ENCODE assay signal across 8 mouse cellular contexts in the genomic region with DNA sequence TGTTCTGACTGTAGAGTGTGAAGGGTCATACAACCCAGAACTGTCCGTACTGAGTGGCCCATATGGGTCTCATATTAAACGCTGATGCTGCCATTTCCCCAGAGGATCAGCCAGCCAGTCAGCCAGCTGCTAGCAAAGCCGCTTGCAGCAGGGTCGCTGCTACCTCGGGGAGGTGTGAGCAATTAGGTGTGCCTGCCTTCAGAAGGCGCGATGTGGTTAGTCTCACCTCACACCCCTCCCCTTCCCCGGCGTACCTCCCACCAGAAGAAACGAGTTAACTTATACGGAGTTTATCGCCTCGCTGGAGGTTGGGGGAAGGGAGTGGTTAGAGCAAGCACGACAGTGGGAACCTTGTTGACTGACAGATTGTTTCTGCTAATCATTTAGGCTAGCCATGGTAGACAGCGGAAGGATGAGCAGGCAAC. TPM values are rescaled to one million over a fixed set of nuclear protein-coding genes. Genes with fewer than 3 reads are reported as not detected.
A peak's percentile ranks its signal among the peaks of the same experiment; 100 is the strongest.
DNase-seq lines count a peak whose midpoint lies in the region; ATAC-seq and TF ChIP-seq lines count a peak whose summit lies in the region.

No protein-coding gene starts in this region.

- H3K27ac ChIP-seq in liver, embryonic 11.5 days (ENCODE audit: low read depth, low read length) = no peak overlapping the region
- no peak overlapping the region for H3K27ac ChIP-seq in heart, postnatal 0 days (ENCODE audit: low read depth)
- peak overlapping the region; percentile 90 for H3K27ac ChIP-seq in neural tube, embryonic 13.5 days (replicated peaks)

- TF ChIP-seq CTCF in heart, postnatal 0 days (IDR thresholded peaks at IDR 0.05; ENCODE audit: low read depth) = no peak

- DNase-seq in liver, embryonic 11.5 days (ENCODE audit: low spot score) = peak; percentile 54
- no peak for DNase-seq in liver
- DNase-seq in embryo, embryonic 10.5 days (ENCODE audit: low spot score) = peak; percentile 46
- DNase-seq in heart, postnatal 0 days (ENCODE audit: low spot score) = no peak
- peak; percentile 17 to 31 for DNase-seq in left cerebral cortex, postnatal 36 days (ENCODE audit: low spot score in 2 of 2)
- no peak for DNase-seq in gastrocnemius, adult 18-20 months (ENCODE audit: low spot score)

- no peak for TF ChIP-seq EP300 in heart, postnatal 0 days (IDR thresholded peaks at IDR 0.05; ENCODE audit: low read depth)

- intact Hi-C loops in left cerebral cortex, postnatal 36 days (cut with DNase I) = loop anchor here (10.0 kb wide), 1 partner anchor 523 kb away; no protein-coding TSS in a partner anchor

- H3K9me3 ChIP-seq in liver, embryonic 11.5 days (ENCODE audit: control insufficient read depth, low read length) = no peaks in the 10 kb centered on the region
- no peaks in the 10 kb centered on the region for H3K9me3 ChIP-seq in heart, postnatal 0 days (replicated peaks; ENCODE audit: control insufficient read depth, low read length)
- H3K9me3 ChIP-seq in neural tube, embryonic 13.5 days = no peaks in the 10 kb centered on the region

- peaks cover 6% of the 10 kb centered on the region; the same call in 1 of the 2 replicates for H3K4me1 ChIP-seq in liver, embryonic 11.5 days (replicated peaks; ENCODE audit: control insufficient read depth, insufficient read depth, low read length)
- peaks cover 3% of the 10 kb centered on the region; the same call in 1 of the 2 replicates for H3K4me1 ChIP-seq in heart, postnatal 0 days (ENCODE audit: control insufficient read depth, insufficient read depth)
- peaks cover 43% of the 10 kb centered on the region for H3K4me1 ChIP-seq in neural tube, embryonic 13.5 days (replicated peaks)

- peak overlapping the region; percentile 98 for H3K4me2 ChIP-seq in liver, embryonic 11.5 days
- peak overlapping the region; percentile 100 for H3K4me2 ChIP-seq in heart, postnatal 0 days (ENCODE audit: low read depth, low read length)
- peak overlapping the region; percentile 88 for H3K4me2 ChIP-seq in neural tube, embryonic 13.5 days

- no peak overlapping the region for H3K9ac ChIP-seq in liver, embryonic 11.5 days (ENCODE audit: low read depth, low read length)
- peak overlapping the region; percentile 62 for H3K9ac ChIP-seq in heart, postnatal 0 days (replicated peaks; ENCODE audit: low read depth, low read length)
- H3K9ac ChIP-seq in neural tube, embryonic 13.5 days = peak overlapping the region; percentile 84

- H3K27me3 ChIP-seq in liver, embryonic 11.5 days (replicated peaks; ENCODE audit: control insufficient read depth, insufficient read depth, low read length) = peaks cover 35% of the 10 kb centered on the region
- H3K27me3 ChIP-seq in heart, postnatal 0 days (ENCODE audit: control insufficient read depth, insufficient read depth, low read length) = no peaks in the 10 kb centered on the region
- H3K27me3 ChIP-seq in neural tube, embryonic 13.5 days = peaks cover 20% of the 10 kb centered on the region

- peak; percentile 25; the same call in 1 of the 2 replicates for ATAC-seq in liver, embryonic 11.5 days (replicated peaks; ENCODE audit: low FRiP score)
- ATAC-seq in heart, postnatal 0 days (ENCODE audit: insufficient read depth, low read depth) = no peak
- no peak for ATAC-seq in neural tube, embryonic 13.5 days (ENCODE audit: low read depth)
- no peak for ATAC-seq in activated CD4-positive, CD25-positive, alpha-beta regulatory T cell, adult 4 months

- WGBS in liver, embryonic 11.5 days = 1% methylated on average over 14 of the region's 15 CpGs
- WGBS in heart, postnatal 0 days = under 1% methylated on average over 14 of the region's 15 CpGs
- WGBS in neural tube, embryonic 13.5 days = 1% methylated on average over 15 of the region's 15 CpGs

- no peaks in the 10 kb centered on the region for H3K36me3 ChIP-seq in liver, embryonic 11.5 days (ENCODE audit: control insufficient read depth, insufficient read depth, low read length)
- no peaks in the 10 kb centered on the region for H3K36me3 ChIP-seq in heart, postnatal 0 days (replicated peaks; ENCODE audit: control insufficient read depth, insufficient read depth, low read length)
- H3K36me3 ChIP-seq in neural tube, embryonic 13.5 days = no peaks in the 10 kb centered on the region

- peak overlapping the region; percentile 61 for H3K4me3 ChIP-seq in liver, embryonic 11.5 days (ENCODE audit: low read depth, low read length)
- peak overlapping the region; percentile 83 for H3K4me3 ChIP-seq in heart, postnatal 0 days (ENCODE audit: low read depth, low read length)
- peak overlapping the region; percentile 66 for H3K4me3 ChIP-seq in neural tube, embryonic 13.5 days

RNA-seq across cellular contexts. Expression of gene Rasgef1b, which starts 0.8 kb away (rescaled TPM):
- polyA plus RNA-seq in liver, embryonic 11.5 days (2014; fragmentation: Nextera tagmentation; extraction: Ambion mirVana) = 11.2 and 13.3 TPM in 2 replicates
- total RNA-seq in heart, postnatal 0 days (2014; rRNA removed; ENCODE audit: low replicate concordance) = 21.4 and 29.8 TPM in 2 replicates
- 18.7 and 19.0 TPM in 2 replicates for polyA plus RNA-seq in heart, postnatal 0 days (2015; fragmentation: Nextera tagmentation; extraction: Ambion mirVana)
- total RNA-seq in left cerebral cortex, postnatal 36 days (2021) = 10 to 100 TPM; 85.1 to 90.1 TPM
- polyA plus RNA-seq in neural tube, embryonic 13.5 days (2015; fragmentation: Nextera tagmentation; extraction: Ambion mirVana) = 66.1 and 71.5 TPM in 2 replicates
- total RNA-seq in gastrocnemius, adult 18-20 months (2021) = under 1 TPM; 0.32 to 0.52 TPM
- polyA plus RNA-seq in activated CD4-positive, CD25-positive, alpha-beta regulatory T cell, adult 4 months (2017; shearing (Covaris generic)) = 1 to 10 TPM; 2.0 to 4.9 TPM

Comparison
In these comparisons a context has a peak if more than half of its experiments do, and no peak if none do; other contexts are left out.
1. DNase-seq: peak in liver, embryonic 11.5 days (single experiment), embryo, embryonic 10.5 days (single experiment) and left cerebral cortex, postnatal 36 days (2 of 2); none in liver (single experiment), heart, postnatal 0 days (single experiment) and gastrocnemius, adult 18-20 months (single experiment).
2. Peak in every context shown above with its lines, with median percentiles within 50 percentile points of each other: H3K4me2 ChIP-seq and H3K4me3 ChIP-seq.